Mouse (Mus musculus) stomach, adult 2 months (tissue): Measurements from ENCODE around the gene C1galt1c1. TPM values are rescaled to one million over a fixed set of nuclear protein-coding genes. Genes with fewer than 3 reads are reported as not detected.

Source experiments
- polyA plus RNA-seq: library from polyadenylated mRNA; depleted of rRNA; stranded (reverse); fragments of >200 nt; gene quantifications from 2 replicates; pipeline ENCODE4 v1.2.3, GENCODE M21; 2012; rRNA removed

Gene C1galt1c1
- polyA plus RNA-seq, result 0.57 and 0.90 TPM in 2 replicates

GRCm38 (mm10) chrX:38634801-38635637 lies at the start of gene C1galt1c1:
TSS of gene C1galt1c1 (minus strand) at chrX:38635087.

GRCm38 (mm10) chrX:38600177-38600994 lies 34.5 kb downstream of the C1galt1c1 start, which contains the start of gene Mcts1:
TSS of gene Mcts1 (plus strand) at chrX:38600578.

Other genes starting within 250 kb of the C1galt1c1 start
- 6.5 and 9.0 TPM in 2 replicates for gene Lamp2, start 178.6 kb downstream of the C1galt1c1 start, polyA plus RNA-seq
- gene Cul4b, start 58.9 kb downstream of the C1galt1c1 start, polyA plus RNA-seq, result 0.72 and 0.89 TPM in 2 replicates
- gene Mcts1, start 34.5 kb downstream of the C1galt1c1 start, polyA plus RNA-seq, result 0.56 and 2.2 TPM in 2 replicates
- not detected in 2 replicates for gene 6030498E09Rik, start 137.6 kb upstream of the C1galt1c1 start, polyA plus RNA-seq